Mouse (Mus musculus) hindbrain, embryonic 16.5 days (tissue): Measurements from ENCODE around the gene Enpp6. TPM values are rescaled to one million over a fixed set of nuclear protein-coding genes. Genes with fewer than 3 reads are reported as not detected.
"Not testable (repeated sequence)": the region's sequence is repeated elsewhere in the genome, so short reads cannot be mapped to it uniquely, and the experiment has no call there.

ENCODE experiments used
- ATAC-seq: fragments of 200-750 bp; cut with Nextera tagmentation; 2 replicates; pipeline ENCODE4 v1.8.0; 2017; ENCODE audit warnings: moderate TSS enrichment, moderate library complexity
- H3K27ac ChIP-seq: fragments of 300-500 bp; sonication (generic); 2 replicates; pipeline ENCODE4 v1.5.1; 2014; ENCODE audit warnings: low read depth, mild to moderate bottlenecking, control low read depth, low read length, moderate library complexity
- H3K27me3 ChIP-seq: fragments of 300-500 bp; sonication (generic); replicated peaks from 2 replicates; pipeline ENCODE4 v1.6.1; 2014; ENCODE audit warnings: low read length; ENCODE audit not compliant: control insufficient read depth, insufficient read depth
- H3K36me3 ChIP-seq: fragments of 300-500 bp; sonication (generic); 2 replicates; pipeline ENCODE4 v1.6.1; 2014; ENCODE audit warnings: mild to moderate bottlenecking, low read length, moderate library complexity, mixed read lengths; ENCODE audit not compliant: control insufficient read depth, insufficient read depth
- H3K4me1 ChIP-seq: fragments of 300-500 bp; sonication (generic); 2 replicates; pipeline ENCODE4 v1.6.1; 2014; ENCODE audit warnings: low read depth, low read length; ENCODE audit not compliant: control insufficient read depth, insufficient read depth
- H3K4me2 ChIP-seq: fragments of 300-500 bp; sonication (generic); 2 replicates; pipeline ENCODE4 v1.6.1; 2014; ENCODE audit warnings: mild to moderate bottlenecking, low read length, control low read depth, moderate library complexity
- H3K4me3 ChIP-seq: fragments of 300-500 bp; sonication (generic); 2 replicates; pipeline ENCODE4 v1.5.1; 2014; ENCODE audit warnings: mild to moderate bottlenecking, low read length, control low read depth, moderate library complexity
- H3K9ac ChIP-seq: fragments of 300-500 bp; sonication (generic); 2 replicates; pipeline ENCODE4 v1.6.1; 2014; ENCODE audit warnings: low read depth, mild to moderate bottlenecking, control low read depth, low read length, moderate library complexity
- H3K9me3 ChIP-seq: fragments of 300-500 bp; sonication (generic); 2 replicates; pipeline ENCODE4 v1.6.1; 2014; ENCODE audit warnings: mild to moderate bottlenecking, low read length, moderate library complexity; ENCODE audit not compliant: control insufficient read depth
- WGBS: fragments of 180-500 bp; shearing (Covaris S2); extraction: QIAGEN DNeasy Blood & Tissue Kit; methylation state at CpG from one replicate; pipeline ENCODE4 v1.1.7; 2014; 5-methylcytosine and 5-hydroxymethylcytosine counted together
- polyA plus RNA-seq: library from polyadenylated mRNA; unstranded; fragments of >200 nt; fragmentation: Nextera tagmentation; extraction: Ambion mirVana; gene quantifications from 2 replicates; pipeline ENCODE4 v1.2.1, GENCODE M21; 2015

The Enpp6 gene
- polyA plus RNA-seq, 1 experiment from 2014 or later, result 1.2 TPM

DNA sequence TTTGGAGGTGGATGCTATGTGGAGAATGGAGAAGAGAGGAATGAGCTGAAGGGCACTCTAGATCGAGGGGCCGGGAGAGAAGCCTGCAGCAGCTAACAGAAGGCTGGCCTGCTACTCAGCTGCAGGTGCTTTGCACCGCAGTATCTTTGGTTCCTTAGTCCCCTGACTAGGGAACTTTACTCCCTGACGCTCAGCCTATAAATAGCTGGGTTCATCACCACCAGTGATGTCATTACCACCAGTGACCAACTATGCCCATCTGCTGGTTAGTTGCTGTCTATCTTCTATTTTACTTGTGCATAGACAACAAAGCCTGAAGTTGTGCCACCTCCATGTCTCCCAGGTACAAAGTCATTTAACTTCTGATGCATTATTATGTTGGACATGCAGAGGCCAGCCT is 37.9 kb downstream of the Enpp6 start:
- no peak overlapping the region for H3K4me2 ChIP-seq
- 85% methylated on average over 4 of the region's 4 CpGs for WGBS

DNA sequence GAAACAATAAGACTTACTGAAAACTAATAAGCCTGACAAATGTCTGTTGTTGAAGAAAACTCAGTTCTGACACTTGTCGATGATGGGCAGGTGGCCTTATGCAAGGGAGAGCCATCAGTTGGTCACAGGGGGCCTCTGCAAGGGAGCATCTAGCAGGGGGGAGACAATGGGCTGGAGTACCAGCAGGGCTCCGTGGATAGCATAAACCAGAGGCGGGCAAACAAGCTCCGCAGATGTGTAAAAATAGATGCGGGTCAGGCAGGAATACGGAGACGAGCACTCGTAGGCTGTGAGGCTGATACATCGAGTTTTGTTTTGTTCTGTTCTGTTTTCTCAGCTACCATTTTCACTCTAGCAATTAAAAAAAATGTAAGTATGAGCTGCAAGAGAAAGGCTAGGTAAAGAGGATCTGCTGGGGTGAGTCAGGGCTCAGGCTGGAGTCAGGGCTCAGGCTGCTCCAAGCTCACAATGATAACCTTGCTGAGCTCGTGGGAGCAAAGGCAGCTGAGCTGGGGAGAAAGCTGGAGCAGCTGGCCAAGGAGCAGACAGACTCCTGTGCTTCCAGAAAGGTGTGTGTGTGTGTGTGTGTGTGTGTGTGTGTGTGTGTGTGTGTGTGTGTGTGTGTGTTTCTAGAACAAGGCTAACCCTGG is 40.3 kb downstream of the Enpp6 start:
- H3K4me2 ChIP-seq, result no peak overlapping the region
- H3K4me3 ChIP-seq, result no peak overlapping the region
- H3K27ac ChIP-seq, result no peak overlapping the region
- no peaks in the 10 kb centered on the region for H3K36me3 ChIP-seq
- no peak overlapping the region for H3K9ac ChIP-seq
- no peaks in the 10 kb centered on the region for H3K4me1 ChIP-seq
- no peaks in the 10 kb centered on the region for H3K27me3 ChIP-seq
- no peak for ATAC-seq
- 51% methylated on average over 10 of the region's 10 CpGs for WGBS
- no peaks in the 10 kb centered on the region for H3K9me3 ChIP-seq

More for the DNA sequence above, 37.9 kb downstream of the Enpp6 start:
- H3K27me3 ChIP-seq, result no peaks in the 10 kb centered on the region
- no peaks in the 10 kb centered on the region for H3K9me3 ChIP-seq
- H3K4me3 ChIP-seq, result no peak overlapping the region
- H3K9ac ChIP-seq, result no peak overlapping the region
- no peaks in the 10 kb centered on the region for H3K36me3 ChIP-seq
- no peak overlapping the region for H3K27ac ChIP-seq
- no peak for ATAC-seq
- H3K4me1 ChIP-seq, result no peaks in the 10 kb centered on the region

DNA sequence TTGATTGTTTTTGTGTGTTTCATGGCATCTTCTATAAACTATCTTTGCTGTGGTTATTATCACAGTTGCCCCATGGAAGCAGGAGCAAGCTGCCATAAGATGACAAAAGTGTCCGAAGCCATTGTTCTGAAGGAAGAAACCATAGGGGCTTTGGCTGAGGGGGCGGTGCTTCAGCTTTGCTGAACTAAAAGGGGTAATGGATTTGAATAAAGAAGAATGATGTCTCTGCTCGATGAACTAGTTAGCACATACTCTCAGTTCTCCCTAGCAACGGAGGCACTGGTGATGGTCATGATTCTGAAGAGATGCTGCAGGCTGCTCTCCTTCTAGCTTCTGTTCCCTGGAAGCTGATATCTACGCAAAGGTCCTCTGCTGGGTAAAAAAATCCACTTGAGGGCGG is 41.8 kb downstream of the Enpp6 start:
- WGBS, result 18% methylated on average over 6 of the region's 6 CpGs
- Histone ChIP-seq H3K27me3 (no peaks in the 10 kb centered on the region), H3K9me3 (no peaks in the 10 kb centered on the region), H3K4me3 (no peak overlapping the region), H3K27ac (no peak overlapping the region), H3K4me2 (no peak overlapping the region), H3K4me1 (no peaks in the 10 kb centered on the region), H3K9ac (no peak overlapping the region), H3K36me3 (no peaks in the 10 kb centered on the region)
- ATAC-seq, result no peak

DNA sequence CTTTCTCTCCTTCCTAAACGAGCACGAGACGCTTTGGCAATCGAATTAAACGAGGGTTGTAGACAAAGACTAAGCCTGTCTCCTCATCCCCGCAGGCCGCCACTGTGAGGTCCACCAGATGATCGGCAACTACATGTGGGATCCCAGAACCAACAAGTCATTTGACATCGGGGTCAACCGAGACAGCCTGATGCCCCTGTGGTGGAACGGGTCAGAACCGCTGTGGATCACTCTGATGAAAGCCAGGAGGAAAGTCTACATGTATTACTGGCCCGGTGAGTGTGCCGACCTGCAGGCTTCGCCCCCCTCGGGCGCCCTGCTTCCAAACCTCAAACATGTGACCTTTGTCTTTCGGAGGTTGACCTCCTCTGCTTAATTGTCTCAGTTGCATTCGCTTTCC is 43.6 kb downstream of the Enpp6 start:
- H3K27ac ChIP-seq, result no peak overlapping the region
- H3K4me3 ChIP-seq, result no peak overlapping the region
- no peaks in the 10 kb centered on the region for H3K27me3 ChIP-seq
- H3K9ac ChIP-seq, result no peak overlapping the region
- WGBS, result 85% methylated on average over 19 of the region's 19 CpGs
- no peak overlapping the region for H3K4me2 ChIP-seq
- H3K4me1 ChIP-seq, result no peaks in the 10 kb centered on the region
- H3K9me3 ChIP-seq, result no peaks in the 10 kb centered on the region
- no peak for ATAC-seq
- H3K36me3 ChIP-seq, result no peaks in the 10 kb centered on the region

DNA sequence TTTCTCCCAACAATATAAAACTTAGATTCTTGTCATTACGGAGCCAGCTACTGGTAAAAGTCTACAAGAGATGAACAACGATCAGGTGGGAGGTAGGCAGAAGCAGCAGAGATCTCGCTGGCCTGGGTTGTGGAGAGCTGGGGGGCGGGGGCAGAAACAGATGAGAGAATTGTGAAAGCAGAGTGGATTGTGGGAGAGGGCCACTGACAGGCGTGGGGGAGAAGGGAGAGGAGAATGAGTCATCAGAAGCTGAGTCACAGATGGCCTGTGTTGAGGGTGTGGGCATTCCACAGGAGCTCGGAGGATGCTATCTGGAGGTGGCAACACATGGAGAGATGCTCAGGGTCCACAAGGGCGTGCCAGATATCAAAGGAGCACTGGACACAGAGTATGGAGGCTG is 45.4 kb downstream of the Enpp6 start:
- no peak for ATAC-seq
- Histone ChIP-seq H3K36me3 (no peaks in the 10 kb centered on the region), H3K4me2 (no peak overlapping the region), H3K27me3 (no peaks in the 10 kb centered on the region), H3K27ac (no peak overlapping the region), H3K9ac (no peak overlapping the region), H3K4me3 (no peak overlapping the region), H3K9me3 (no peaks in the 10 kb centered on the region), H3K4me1 (no peaks in the 10 kb centered on the region)
- WGBS, result 90% methylated on average over 7 of the region's 7 CpGs

DNA sequence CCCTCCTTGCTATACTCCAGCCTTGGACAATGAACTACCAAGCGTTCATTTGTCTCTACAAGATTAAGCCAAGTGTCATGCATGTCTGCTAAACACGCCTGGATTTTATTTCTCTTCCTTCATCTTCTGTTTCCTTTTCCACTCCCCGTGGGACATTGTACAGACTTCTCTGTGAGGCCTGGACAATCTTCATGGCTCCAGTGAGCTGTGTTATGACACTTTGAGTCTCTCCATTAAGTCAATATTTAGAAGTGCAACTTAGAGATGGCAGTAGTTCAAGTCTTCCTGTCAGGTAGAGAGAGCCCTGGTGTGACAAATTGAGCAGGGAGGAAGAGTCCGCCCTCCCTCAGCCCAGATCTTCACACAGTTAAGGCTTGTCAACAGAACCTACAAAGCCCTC is 47.3 kb downstream of the Enpp6 start:
- H3K4me1 ChIP-seq, result no peaks in the 10 kb centered on the region
- H3K9me3 ChIP-seq, result no peaks in the 10 kb centered on the region
- H3K36me3 ChIP-seq, result no peaks in the 10 kb centered on the region
- H3K4me3 ChIP-seq, result no peak overlapping the region
- no peak overlapping the region for H3K9ac ChIP-seq
- ATAC-seq, result no peak
- H3K4me2 ChIP-seq, result no peak overlapping the region
- no peaks in the 10 kb centered on the region for H3K27me3 ChIP-seq
- H3K27ac ChIP-seq, result no peak overlapping the region
- 85% methylated on average over 4 of the region's 4 CpGs for WGBS

DNA sequence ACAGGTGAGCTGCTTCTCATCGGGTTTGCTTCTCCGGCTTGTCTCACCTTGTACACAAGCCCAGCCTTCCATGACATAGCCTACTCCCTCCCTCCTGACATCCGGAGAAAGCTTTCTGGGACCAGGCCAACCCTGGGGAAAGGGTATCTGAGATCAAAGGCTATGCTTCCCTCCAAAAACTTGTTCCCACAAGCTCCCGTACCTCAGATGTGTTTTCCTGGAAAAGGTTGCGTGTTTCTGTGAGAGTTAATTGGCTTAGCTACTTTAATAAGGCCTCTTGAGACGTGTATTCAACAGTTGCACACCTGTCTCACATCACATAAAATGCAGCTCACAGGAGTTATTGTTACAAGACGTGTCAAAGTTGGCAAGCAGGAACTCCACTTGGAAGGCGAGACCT is 49.8 kb downstream of the Enpp6 start:
- no peak overlapping the region for H3K4me3 ChIP-seq
- peaks cover 2% of the 10 kb centered on the region; the same call in 1 of the 2 replicates for H3K9me3 ChIP-seq
- no peak overlapping the region for H3K4me2 ChIP-seq
- H3K4me1 ChIP-seq, result no peaks in the 10 kb centered on the region
- H3K27me3 ChIP-seq, result no peaks in the 10 kb centered on the region
- no peaks in the 10 kb centered on the region for H3K36me3 ChIP-seq
- WGBS, result 86% methylated on average over 8 of the region's 8 CpGs
- ATAC-seq, result no peak
- no peak overlapping the region for H3K27ac ChIP-seq
- H3K9ac ChIP-seq, result no peak overlapping the region

DNA sequence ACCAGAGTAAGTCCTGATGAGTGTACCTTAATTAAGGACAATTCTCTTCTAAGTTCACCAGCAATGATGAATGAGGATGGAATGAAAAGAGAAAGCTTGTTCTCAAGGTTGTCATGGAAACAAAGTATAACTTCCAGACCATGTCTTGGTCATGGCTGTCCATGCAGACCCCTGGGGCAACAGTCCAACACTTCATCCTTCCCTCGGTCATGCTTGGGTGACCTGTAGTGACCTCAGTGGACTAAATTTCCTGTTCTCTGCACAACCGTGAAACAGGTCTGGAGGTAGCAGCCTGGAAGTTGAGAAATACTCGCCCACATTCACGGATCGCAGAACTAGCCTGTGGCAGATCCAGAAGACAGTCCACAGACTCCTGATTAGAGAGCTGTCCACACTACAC is 50.7 kb downstream of the Enpp6 start:
- H3K27ac ChIP-seq, result no peak overlapping the region
- no peak for ATAC-seq
- no peaks in the 10 kb centered on the region for H3K4me1 ChIP-seq
- no peaks in the 10 kb centered on the region for H3K36me3 ChIP-seq
- H3K9ac ChIP-seq, result no peak overlapping the region
- H3K27me3 ChIP-seq, result no peaks in the 10 kb centered on the region
- WGBS, result 64% methylated on average over 5 of the region's 5 CpGs
- no peak overlapping the region for H3K4me2 ChIP-seq
- peaks cover 2% of the 10 kb centered on the region; the same call in 1 of the 2 replicates for H3K9me3 ChIP-seq
- H3K4me3 ChIP-seq, result no peak overlapping the region

DNA sequence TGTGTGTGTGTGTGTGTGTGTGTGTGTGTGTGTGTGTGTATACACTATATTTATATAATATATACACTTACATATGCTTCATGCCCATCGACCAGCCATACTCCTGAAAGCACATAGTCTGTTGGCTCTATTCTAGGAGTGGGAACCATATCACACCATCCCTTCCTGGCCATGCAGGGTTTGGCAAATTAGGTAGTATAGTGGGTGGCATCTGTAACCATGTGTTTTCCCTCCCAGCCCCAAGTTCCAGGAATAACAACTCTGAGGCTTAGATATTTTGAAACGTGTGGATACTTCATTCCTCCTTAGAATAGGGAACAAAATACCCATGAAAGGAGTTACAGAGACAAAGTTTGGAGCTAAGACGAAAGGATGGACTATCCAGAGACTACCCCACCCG is 53.5 kb downstream of the Enpp6 start:
- not testable (repeated sequence) for H3K4me1 ChIP-seq, H3K27me3 ChIP-seq, H3K4me2 ChIP-seq, H3K27ac ChIP-seq, H3K4me3 ChIP-seq, H3K9ac ChIP-seq, H3K9me3 ChIP-seq, H3K36me3 ChIP-seq, ATAC-seq
- 81% methylated on average over 3 of the region's 4 CpGs for WGBS

DNA sequence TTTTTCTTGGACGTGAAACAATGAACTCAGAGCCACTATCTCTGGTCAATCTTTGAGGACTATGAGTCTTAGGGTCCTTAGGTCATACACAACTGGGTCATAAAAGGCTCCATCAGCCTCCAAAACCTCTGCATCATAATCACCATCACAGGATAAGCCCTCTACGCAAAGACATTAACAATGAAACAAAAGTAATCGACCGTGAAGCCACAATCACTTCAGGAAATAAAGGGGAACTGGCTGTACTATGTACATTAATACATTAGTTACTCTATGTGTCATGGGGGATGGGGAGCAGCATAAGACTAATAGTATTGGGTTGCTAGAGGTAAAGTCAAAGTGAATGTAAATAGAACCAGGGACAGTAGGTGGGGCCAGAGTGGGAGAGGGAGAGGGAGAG is 59.7 kb downstream of the Enpp6 start:
- Histone ChIP-seq H3K4me2 (no peak overlapping the region), H3K27me3 (no peaks in the 10 kb centered on the region), H3K4me1 (no peaks in the 10 kb centered on the region), H3K36me3 (no peaks in the 10 kb centered on the region), H3K9me3 (no peaks in the 10 kb centered on the region), H3K4me3 (no peak overlapping the region), H3K9ac (no peak overlapping the region), H3K27ac (no peak overlapping the region)
- no peak for ATAC-seq
- 70% methylated on average over 4 of the region's 4 CpGs for WGBS
